Mouse (Mus musculus): ENCODE data around the gene Snx5.

Snx5 gene

DNA sequence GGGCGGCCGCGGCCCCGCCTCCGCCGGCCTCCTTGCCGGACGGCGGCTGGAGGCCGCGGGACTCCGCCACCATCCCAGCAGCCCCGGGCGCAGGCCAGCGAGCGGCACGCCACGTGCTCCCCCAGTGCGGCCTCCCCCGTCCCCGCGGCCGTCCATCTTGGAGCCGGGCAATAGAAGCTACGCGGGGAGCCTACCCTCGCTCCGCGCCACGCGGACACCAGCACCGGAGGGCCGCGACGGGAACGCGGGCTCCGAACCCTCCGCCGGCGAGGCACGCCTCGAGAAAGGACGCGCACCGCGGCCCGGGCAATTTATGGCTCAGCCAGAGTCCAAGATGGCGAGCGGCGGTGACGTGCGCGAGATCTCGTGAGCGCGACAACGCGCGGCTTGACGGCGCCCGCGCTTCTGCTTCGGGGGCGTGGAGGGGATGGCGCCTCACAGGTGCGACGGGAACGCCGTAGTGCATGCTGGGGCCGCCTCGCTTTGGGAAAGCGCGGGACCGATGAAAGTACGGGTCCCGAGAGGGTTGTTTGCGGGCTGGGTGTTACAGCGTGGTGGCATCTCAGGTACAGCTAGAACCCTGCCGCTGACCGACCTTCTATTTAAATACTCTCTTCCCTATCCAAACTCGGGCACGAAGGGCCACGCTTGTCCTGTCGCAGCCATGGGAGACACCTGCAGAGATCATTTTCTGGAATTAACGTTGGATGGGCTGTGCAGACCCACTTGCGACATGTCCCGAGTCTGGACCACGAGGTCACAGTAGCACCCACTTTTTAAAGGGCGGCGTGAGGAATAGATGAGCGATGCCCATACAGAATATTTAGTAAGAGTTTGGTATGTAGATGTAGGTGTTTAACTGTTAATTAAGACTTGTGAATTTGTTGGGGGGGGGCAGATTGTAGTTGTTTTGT, at the start of gene Snx5, which contains the start of gene Mgme1:
Snx5 (minus strand) TSS at position 400 of the 914 bp plus-strand sequence.
Mgme1 (plus strand) TSS at position 157 of the 914 bp plus-strand sequence.
- peak; percentile 88 to 91 for DNase-seq

- no peak for DNase-seq
Observed at GRCm38 (mm10) chr2:144311372-144311771, 40.7 kb upstream of the Snx5 start.

DNA sequence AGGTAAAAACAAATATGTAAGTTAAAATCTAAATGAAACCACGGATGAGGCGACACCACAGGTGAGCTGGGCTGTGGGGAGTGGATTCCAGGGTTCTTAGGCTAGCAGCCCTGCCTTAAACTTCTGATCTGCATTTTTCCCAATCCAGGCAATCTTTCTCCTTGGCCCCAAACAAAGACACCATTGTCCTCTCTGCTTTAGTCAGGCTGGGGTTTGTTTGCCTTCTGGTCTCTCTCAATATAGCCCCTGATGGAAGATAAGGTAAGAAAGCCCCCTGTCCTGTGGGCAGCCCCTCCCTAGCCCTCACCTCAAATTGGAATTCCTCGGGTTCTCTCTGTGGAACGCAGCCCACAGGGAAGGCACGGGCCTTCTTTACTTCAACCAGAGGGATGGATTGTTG, 39.6 kb upstream of the Snx5 start:
- no peak for DNase-seq

DNA sequence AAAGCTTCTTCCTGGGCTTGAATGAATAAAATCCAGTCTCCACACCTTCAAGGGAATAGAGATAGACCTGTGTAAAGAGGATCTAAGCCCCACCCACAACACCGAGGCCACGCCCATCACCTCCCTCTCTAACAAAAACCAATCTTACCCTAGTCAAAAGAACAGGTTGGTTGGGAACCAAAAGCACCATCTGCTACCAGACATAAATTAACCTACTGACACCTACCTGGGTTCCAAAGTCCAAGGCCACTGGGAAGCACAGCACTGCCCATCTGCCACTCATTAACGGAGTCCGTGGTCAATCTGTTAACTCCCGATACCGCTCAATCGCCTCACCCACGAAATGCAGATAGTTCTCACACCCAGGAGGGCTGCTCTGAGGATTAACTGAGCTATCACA, 37.9 kb upstream of the Snx5 start:
- no peak for DNase-seq

DNA sequence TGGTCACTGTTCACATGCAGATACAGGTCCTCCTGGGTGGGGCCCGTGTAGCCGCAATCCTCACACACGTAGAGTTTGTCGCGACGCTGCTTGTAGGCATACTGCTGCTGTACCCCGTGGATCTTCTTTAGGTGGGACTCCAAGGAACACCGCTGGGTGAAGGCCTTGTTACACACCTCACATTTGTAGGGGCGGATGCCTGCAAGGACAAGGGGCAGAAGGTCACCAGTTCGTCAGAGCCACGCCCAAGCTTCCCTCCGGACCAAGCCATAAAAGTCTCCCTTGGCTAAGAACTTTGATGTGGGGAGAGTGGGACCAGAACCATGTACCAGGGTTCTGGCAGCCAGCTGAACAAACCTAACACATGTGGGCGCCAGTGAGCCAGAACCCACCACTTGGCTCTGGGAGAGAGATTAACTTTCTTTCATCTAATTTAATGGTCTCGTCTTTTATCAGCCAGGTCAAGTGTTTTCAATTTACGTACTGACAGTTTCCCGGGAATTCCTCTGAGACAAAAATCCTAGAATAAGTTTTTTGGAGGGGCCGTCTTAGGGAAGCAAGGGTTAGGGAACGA, 35.1 kb upstream of the Snx5 start:
- DNase-seq, result no peak

DNA sequence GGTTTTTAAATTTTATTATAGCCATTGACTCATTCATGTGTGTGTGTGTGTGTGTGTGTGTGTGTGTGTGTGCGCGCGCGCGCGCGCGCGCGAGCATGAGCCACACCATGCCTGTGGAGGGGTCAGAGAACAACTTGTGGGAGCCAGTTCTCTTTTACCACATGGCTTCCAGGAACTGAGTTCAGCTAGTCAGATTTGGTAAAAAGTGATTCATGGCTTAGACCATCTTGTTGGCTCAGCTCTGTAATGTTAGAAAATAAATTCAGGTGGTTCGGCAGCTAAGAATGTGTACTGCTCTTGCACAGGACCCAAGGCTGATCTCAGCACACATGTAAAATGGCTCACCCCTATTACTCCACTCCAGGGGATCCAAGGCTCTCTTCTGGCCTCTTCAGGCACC, 30.4 kb upstream of the Snx5 start:
- DNase-seq, result no peak

- no peak for DNase-seq
Observed at GRCm38 (mm10) chr2:144299749-144300669, 29.3 kb upstream of the Snx5 start.

DNA sequence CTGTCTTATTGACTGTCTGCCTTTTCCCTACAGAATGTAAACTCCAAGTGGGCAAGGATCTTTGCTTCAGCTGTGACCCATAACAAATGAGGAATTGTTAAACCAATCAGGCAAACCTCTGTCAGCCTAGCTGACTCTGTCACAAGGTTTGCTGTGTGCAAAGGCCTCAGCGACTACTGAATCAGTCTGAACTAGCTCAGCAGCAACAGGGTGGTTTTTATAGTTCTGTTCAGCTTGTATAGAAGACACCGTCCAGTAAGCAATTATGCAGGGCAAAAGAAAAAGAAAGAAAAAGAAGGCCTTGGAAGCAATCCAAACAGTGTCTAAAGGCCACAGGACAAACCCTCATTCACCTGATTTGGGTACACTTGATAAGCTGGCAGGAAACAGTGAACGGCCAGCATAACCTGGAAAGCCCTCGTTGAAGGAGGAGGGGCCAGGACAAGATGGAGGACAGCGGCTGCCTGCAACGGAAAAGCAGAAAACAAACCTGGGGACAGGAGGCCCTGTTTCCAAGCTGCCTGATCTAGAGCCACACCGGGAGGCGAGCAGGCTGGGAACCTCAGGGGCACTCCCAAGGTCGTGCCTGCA, 24.5 kb upstream of the Snx5 start:
- no peak for DNase-seq

- DNase-seq, result no peak
Observed at GRCm38 (mm10) chr2:144291600-144292305, 21.0 kb upstream of the Snx5 start.

GRCm38 (mm10) chr2:144290321-144290720, 19.6 kb upstream of the Snx5 start:
- DNase-seq, result no peak

DNA sequence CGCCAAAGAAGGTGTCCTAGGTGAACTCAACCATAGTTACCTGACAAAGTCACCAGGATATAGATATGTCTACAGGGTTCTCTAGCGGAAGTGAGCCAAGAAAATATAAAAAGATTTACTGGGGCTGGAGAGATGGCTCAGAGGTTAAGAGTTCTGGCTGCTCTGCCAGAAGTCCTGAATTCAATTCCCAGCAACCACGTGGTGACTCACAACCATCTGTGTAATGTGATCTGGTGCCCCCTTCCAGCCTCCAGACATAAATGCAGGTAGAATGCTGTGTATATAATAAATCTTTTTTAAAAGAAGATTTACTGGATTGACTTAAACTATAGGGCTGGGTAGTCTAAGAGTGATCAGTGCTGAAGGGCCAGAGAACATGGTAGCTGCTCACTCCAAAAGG, 10.7 kb upstream of the Snx5 start:
- DNase-seq, result no peak

DNA sequence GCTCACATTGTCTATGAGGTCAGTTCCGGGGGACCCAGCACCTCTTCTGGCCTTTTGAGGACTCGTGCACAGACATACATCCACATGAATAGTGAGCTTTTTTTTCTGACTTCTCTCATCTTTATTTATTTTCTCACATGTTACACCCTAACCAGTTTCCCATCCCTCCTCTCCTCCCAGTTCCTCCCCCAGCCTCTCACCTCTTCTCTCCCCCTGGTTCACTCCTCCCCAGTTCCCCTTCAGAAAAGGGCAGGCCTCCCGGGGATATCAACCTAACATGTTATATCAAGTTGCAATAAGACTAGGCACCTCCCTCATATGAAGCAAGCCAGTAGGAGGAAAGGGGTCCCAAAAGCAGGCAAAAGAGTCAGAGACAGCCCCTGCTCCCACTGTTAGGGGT, 9.9 kb upstream of the Snx5 start:
- no peak for DNase-seq

DNA sequence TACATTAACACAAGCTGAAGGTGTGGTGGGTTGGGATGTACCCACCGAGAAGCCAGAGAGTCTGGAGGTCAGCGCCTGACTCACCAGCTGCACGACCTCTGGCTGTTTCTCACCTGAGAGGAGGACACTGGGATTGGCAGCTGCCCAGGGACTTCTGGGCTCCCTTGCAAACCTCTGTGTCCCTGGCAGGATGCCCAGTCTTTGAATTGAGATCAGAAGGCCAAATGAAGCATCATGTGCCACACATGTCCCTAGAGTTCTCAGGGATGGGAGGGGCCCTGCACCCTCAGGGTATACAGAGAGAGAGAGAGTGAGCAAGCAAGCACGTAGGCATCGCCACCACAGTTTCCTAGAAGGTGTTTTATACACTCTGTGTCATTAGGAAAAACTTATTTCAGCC, 9.0 kb upstream of the Snx5 start:
- DNase-seq, result no peak

GRCm38 (mm10) chr2:144276885-144277284, 6.2 kb upstream of the Snx5 start:
- DNase-seq, result no peak

DNA sequence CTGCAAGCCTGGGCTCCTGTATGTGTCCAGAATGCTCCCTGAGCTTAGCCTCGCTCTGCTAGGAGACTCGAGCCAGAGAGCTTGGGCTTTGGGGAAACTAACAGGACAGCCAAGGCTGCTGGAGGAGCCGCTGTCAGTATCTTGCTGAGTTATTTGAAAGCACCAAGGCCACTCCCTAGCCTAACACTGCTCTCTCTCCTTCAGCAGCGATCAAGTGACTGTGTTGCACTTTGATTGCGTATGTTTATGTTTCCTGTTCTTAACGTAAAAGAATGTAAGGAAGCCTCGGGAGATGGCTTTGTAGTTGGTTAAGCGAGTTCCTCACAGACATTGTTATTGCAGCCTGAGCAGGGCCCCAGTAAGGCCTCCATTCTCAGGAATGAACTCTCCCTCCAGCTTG, 4.0 kb upstream of the Snx5 start:
- DNase-seq, result no peak

DNA sequence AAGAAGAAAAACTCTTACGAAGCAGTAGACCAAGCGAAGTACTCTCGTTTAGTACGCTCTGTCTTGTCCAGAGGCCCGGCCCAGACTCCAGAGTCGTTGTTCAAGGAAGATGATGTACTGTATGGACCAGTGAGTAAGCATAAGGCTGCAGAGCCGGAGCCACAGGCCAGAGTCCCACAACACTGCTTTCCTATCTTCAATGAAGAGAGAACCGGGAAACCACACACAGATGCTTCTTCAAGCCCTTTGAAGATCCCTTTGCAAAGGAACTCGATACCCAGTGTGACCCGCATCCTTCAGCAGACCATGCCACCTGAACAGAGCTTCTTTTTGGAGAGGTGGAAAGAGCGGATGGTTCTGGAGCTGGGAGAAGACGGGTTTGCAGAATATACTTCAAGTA, 1.4 kb upstream of the Snx5 start:
- no peak for DNase-seq

DNA sequence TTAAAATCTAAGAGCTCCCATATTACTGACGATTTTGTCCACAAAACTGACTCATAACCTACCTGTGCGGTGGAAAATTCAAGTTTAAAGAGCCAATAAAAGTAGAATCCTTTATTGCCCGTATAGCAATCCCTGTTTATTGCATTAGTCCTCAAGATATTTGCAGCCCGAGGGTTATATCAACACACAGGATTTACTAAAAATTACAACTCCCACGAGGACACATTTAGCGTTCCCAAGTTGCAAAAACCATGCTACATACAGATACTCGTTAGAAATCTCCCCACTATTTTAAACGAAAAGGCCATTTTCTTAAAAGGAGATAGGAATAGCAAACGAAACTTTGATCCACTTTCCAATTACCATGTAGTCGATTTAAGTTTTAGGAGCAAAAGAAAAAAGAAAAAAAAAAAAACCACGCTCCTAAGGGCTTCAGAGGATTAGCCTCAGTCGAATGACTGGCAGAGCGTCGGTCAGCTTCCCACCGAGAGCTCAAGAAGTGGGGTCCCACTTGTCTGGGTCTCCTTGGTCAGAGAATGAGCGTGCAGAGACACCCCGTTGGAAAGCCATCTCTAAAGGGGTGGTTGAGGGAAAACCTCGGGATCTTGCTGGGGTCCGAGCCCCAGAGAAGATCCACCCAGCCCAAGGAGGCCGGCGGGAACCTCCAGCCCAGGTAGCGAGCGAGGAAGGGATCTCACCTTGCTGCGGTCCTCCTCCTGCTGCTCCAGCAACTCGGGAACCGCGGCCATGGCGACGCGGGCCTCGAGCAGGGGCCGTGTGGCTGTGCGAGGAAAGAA, 829 bp downstream of the Snx5 start:
- peak in 1 of 2 experiments; percentile 50 for DNase-seq

DNA sequence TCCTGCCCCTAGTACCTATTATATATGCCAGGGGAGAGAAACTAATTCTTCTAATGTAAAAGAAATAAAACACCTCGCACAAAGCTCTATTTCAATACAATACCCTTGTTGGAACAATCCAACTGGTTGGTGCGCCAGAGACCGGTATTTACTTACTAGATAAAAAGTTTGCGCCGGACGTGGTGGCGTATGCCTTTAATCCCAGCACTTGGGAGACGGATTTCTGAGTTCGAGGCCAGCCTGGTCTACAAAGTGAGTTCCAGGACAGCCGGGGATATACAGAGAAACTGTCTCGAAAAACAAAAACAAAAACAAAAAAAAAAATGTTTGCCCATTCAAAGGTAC, 1.4 kb downstream of the Snx5 start:
- no peak for DNase-seq

GRCm38 (mm10) chr2:144268446-144269305, 2.0 kb downstream of the Snx5 start:
- no peak for DNase-seq

DNA sequence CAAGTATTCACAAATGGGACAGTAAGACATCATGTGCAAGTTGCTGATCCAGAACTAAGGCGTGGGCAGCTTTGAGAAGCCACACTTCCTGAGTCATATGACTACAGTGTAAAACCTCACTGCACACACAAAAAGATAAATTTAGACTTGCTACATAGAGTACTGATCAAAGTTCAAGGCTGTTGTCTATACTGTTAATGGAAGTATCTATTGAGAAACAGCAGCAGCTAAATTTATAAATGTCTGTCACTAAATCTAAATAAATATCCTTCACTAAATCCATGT, 3.0 kb downstream of the Snx5 start:
- peak in 1 of 2 experiments; percentile 47 for DNase-seq

Data from thymus, adult 18-20 months (tissue).